Mouse (Mus musculus) ES-E14 (cell line): Measurements from ENCODE around the gene Kansl3.

Experiments used
- CHD2 ChIP-seq: IDR thresholded peaks from 2 replicates; pipeline ENCODE4 v1.6.1; 2014; ENCODE audit warnings: mild to moderate bottlenecking, low read depth, low read length, inconsistent platforms
- MAFK ChIP-seq: IDR thresholded peaks from 2 replicates; pipeline ENCODE4 v1.6.1; 2014; ENCODE audit warnings: mild to moderate bottlenecking, low read depth, low read length, inconsistent platforms; ENCODE audit not compliant: insufficient read depth
- ZNF384 ChIP-seq: IDR thresholded peaks from 2 replicates; pipeline ENCODE4 v1.6.1; 2012; ENCODE audit warnings: low read depth, low read length, inconsistent platforms

- no peak for TF ChIP-seq ZNF384
- TF ChIP-seq MAFK, result no peak
- no peak for TF ChIP-seq CHD2
These were observed 53.2 kb downstream of the Kansl3 start for GRCm38 (mm10) chr1:36315776-36316100.
